Mouse (Mus musculus) forelimb bud, embryonic 11.5 days (tissue): Measurements from ENCODE around the gene Nr5a2.

Source experiments
- DNase-seq: peaks from one replicate; pipeline ENCODE4 v3.0.0-alpha.2; 2012; ENCODE audit warnings: low read depth, low spot score

Nr5a2 gene

DNA sequence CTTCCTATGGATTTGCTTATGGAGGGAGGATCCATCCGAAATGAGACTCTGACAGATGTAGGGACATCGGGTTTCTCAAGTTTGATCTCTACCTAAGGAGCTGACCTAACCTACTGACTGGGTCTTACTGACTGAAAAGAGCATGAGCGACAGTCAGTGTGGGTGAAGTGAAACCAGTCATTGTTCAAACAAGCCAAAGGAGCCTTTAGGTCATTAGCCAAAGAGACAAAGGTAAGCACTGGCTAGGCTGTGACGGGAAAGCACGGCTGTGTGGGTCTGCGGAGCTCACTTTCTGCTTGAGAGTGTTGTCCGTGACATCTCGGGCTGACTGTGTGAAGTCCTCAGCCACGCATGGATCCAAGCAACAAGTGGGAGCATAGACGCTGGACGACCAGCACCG, 50.1 kb downstream of the Nr5a2 start:
- no peak for DNase-seq

DNA sequence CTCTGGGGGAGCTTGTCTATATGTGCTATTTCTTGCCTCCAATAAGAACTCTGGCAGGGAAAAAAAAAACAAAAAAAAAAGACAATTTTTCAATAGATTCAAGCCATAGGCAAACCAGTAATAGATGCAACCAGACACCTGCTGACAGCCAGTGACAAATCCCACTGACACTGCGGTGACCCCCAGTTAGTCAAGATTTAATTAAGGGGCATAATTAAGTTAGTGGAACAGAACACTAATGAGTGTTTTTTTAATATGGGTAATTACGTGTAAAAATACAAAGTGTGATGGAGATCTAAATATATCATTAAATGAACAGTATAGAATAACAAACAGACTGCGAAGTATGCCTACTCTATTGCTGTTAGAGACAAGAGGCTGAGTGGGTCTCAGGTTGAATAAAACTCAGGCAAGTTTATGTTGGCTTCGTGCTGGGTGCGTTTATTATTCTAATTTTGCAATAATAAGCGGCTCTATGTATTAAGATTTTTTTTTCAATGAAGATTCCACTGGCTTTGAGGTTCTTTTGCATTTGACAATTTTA, 50.7 kb downstream of the Nr5a2 start:
- no peak for DNase-seq

DNA sequence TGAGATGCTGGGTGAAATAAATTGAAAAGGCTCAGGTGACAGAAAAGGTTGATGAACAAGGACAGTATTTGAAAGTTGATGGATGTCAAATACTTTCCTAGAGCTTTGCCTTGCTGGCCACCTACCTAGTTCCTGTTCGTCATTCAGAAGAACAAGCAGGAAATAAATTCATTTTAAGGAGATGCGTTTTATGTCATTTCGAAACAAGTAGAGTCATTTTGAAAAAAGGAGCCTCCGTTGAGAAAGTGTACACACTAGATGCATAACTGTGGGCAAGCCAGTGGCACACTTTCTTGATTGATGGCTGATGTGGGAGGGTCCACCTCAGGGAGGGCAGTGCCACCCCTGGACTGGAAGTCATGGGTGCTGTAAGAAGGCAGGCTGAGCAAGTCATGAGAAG, 62.1 kb downstream of the Nr5a2 start:
- DNase-seq, result no peak

DNA sequence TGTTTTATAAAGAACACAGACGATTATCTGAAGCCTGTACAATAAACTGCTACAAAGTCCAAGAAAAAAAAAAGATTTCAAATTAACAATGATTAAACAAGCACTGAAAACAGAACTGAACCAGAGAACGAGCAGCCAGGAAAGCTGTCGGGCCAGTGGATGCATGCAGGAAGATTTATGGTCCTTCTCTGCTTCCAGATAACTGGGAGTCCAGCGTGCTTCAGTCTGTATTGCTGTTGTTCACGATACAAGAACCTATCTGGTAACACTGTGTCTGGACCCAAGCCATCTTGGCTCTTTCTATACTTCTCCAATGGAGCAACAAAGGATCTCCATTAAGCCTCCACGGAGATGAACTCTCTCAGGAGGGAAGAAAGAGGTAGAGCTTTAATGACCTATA, 63.9 kb downstream of the Nr5a2 start:
- no peak for DNase-seq

DNA sequence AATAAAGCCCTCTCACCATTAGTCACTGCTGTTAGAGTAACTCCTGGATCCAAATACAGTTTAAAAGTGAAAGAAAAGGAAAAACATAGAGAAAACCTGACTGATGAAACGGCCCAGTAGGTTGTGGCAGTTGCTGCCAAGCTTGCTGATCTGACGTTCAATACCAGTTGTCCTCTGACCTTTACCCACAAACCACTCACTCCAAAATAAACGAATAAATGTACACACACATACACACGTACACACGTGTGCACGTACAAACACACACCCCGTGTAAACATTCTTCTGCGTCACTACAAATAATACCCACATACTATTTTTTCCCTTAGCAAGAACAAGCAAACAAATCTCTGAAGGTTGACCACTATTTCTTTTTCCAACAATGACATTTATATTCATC, 64.4 kb downstream of the Nr5a2 start:
- no peak for DNase-seq

DNA sequence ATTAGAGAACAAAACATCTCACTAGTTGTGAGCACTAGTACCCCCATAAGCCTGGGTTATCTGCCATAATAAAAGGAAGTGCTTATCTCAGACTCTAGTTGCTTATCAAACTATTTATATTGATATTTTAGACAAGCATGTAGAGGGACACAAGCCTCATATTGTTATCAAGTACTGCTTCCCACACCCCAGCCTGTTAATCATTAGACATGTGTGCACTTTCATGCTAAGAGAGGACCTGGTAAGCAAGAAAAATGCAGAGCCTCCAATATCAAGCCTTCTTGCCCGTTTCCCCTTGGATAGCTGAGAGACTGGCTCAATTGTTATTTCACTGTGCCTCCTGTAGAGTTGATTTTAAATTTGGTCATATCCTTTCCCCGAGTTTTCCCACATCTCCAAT, 65.5 kb downstream of the Nr5a2 start:
- DNase-seq, result no peak

DNA sequence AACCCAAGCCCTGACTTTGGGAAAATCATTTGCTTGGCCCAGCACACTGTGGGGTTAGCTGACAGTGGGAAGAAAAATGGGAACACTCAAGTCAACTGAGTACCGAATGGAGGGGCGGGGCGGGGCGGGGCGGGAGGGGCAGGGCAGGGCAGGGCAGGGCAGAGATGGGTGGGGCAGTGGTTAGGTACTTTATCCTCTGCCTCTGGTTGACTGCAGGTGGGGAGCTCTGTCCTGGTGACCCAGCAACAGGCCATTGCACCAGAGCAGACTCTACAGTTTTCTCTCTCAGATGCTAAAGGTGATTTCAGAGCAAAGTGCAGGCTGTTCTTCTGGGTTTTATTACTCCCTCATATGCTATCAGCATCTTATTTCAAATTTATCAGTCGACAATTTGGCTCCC, 67.1 kb downstream of the Nr5a2 start:
- DNase-seq, result no peak

DNA sequence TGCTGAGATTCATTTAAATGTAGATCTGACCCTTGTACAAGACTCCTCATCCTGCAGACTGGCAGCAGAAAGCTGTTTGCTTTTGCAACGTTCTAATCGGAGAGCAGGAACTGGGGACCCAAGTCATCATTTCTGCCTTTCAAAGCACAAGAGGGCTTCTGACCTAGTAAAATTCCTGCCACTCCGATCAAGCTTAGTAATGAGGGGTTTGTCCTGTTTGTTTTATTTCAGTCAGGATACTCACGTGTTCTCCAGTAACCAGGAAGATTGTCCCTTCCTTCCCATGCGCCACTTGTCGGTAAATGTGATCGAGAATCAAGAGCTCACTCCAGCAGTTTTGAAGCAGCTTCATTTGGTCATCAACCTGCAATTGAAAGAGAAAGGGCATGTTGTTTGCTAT, 69.8 kb downstream of the Nr5a2 start:
- DNase-seq, result no peak

DNA sequence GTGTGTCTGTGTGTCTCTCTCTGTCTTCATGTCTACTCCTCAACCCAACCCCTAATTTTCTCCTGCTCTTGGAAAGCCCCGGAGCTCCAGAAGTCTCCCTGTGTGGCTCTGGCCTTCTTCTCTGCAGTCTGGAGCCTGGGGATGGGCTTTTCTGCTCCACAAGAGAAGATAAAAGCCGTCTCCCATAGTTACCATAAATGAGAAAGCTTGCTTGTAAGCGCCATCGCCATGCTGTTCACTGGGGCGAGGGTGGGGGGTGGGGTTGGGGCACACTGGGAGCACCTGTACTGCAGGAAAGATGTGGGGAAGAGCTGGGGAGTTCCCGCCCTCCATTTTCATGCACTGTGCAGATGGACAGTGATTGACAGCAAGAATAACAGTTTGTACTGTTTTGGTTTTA, 71.5 kb downstream of the Nr5a2 start:
- no peak for DNase-seq

DNA sequence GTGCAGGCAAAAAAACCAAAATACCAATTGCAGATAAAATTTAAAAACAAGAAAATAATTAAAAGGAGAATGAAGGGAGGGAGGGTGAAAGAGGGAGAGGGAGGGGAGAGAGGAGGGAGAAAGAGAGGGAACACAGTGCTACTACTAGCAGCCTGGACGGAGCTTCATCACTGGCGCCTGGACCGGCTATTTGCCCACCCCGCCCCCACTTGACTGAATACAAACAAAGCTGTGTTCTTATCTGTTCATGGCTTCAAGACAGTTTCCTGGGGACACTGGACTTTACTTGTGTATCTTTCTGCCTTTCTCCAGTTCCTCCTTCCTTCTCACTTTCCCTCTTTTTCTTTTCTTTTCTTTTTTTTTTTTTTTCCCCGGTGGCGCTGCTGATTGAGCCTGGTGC, 73.6 kb downstream of the Nr5a2 start:
- no peak for DNase-seq

DNA sequence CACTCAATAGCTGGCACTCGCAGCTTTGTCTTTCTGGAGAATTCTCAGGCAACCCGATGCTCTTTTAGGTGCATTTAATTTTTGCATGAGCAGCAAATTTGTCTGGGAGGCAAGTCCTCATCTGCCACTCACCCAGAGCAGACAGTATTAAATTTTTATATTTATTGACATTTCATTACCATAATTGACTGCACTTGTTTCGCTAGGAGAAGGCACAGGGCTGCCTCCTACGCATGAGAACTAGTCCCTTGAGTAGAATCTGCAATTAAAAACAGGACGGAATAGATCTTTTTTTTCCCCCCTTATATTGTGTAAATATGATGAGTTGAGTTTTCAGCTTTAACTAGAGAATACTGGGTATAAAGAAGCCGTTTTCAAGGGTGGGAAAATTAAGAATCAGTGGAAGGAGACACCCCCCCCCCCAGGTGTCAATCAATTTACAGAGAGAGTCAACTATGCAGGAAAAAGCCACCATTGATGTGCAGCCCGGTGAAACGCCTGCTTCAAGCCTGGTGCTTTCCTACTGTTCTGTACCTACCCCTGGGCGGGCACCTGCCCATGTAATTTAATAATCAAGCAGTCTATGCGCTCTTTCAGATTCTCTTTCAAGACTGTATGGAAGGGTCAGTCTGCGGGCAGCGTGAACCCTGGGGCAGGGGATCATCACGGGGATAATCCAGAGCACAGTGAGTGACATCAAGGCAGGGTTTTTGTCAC, 76.6 kb downstream of the Nr5a2 start:
- DNase-seq, result no peak

DNA sequence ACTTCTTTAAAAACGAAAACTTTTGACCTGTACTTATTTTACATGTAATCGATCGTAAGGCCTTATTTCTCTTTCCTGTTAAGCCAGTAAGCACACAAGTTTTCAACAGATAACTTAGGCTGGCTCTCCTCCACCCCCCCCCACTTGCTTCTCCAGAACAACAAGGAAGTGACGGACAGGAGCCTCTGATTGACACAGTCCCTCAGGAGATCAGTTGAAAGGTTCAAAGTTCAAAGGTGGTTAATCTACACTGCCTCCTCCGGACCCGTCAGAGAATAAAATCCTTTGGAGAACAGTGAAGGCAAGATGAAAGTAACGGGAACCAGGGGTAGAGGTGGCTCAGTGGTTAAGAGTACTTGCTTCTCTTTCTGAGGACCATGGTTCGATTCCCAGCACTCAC, 80.0 kb downstream of the Nr5a2 start:
- DNase-seq, result no peak

DNA sequence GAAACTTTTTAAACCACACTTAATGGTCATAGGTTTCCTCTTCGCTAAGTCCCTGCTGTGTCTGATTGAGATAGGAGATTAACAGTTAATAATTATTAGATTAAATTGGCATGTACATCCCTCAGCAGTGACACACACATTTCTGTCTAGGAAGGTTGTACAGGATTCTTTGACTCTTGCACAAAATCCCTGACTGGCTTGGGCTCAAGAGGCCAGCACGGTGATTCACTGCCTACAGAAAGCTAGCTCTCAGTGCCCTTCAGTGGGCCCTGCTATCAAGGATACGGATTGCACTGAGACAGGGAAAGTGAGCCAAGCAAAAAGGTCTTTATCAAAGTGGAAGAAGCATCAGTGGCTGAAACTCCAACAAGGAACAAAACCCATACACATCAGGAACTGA, 85.2 kb downstream of the Nr5a2 start:
- DNase-seq, result no peak

DNA sequence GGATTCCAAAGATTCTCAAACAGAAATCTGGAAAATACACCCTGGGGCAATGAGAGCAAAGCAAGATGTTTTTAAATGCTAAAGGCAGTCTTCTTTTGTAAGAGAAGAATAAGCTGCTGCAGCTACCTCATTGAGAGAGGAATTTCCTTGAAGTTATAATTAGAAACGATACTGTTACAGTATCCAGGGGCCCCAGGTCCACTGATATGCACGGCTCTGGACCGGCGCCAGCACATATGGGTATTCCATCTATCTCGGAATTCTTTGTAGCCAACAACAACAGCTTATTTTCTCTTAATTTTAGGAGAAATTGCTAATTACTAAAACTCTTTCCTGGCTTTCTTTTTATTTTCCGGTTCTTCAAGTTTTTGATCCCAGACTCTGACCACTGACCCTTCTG, 91.3 kb downstream of the Nr5a2 start:
- DNase-seq, result no peak

DNA sequence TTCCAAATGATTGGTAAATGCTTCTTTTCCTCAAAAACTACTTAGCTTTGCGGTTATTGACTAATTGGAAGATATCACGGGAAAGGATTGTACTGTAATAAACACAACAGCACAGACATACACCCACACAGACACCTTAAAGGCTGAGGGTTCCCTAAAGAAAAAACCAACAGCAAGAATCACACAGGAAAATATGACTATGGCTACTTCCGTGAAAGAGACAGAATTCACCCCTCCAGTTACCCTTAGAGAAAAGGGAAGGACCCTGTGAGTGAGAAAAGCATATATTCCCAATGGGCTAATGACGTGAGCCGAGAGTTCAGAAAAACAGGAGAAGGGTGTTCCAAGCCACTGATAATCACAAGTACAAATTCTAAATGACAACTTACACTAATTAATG, 92.0 kb downstream of the Nr5a2 start:
- no peak for DNase-seq

DNA sequence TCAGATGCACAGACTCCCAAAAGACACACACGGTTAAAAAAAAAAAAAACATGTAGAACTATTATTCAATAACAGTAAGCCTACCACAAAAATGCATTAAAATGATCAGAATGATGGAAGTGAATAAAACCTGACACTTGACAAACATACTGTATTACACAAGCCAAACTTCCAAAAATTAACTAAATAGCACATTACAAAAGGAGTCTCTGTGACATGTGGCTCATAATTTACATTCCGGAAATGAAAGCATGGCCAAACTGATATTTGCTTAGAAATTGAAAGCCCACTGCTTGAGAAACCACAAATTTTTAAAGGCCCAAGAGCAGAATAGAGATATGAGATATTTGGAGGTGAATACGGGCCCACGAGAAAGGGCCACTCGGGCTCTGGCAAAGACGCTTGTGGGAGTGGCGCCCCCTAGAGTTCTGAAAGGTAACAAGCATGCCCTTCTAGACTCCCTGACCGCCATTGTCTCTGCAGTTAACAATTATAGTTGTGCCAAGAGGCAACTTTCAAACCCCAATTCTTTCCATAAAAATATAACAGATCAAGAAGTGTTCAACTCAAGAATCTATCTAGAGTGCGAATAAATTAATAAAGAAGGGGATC, 93.7 kb downstream of the Nr5a2 start:
- DNase-seq, result no peak

DNA sequence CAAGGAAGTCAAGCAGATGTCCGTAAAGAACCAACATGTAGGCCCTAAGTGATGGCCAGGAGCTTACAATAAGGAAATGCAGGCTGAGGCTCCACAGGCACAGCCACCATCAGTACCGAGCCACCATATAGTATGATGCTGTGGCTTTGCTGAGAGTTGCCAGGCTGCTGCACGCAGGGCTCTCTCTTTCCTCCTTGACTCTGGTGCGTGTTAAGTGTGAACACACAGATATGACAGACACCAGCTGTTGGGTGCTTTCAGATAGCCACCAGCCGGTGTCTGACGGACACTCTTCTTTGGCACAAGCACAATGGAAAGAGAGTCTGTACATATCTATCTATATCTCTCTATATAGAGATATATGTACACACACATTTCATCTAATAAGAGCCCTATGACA, 97.0 kb downstream of the Nr5a2 start:
- no peak for DNase-seq

DNA sequence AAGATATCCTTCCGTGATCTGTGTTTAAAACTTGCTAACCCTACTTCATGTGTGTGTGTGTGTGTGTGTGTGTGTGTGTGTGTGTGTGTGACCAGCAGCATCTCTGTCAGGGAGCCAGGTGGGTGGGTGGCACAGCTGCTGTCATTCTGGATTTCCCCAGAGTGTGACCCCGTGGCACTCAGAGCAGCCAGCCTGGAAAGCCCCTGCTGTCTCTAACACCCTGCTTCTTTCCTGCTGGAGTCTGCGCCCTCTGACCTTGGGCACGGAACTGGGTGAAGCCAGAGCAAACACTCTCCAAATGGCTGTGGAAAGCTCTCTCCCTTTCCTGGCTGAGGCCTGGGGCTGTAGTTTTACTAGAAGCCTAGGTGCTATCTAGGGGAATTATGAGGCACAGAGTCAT, 100.8 kb downstream of the Nr5a2 start:
- DNase-seq, result peak; percentile 13

DNA sequence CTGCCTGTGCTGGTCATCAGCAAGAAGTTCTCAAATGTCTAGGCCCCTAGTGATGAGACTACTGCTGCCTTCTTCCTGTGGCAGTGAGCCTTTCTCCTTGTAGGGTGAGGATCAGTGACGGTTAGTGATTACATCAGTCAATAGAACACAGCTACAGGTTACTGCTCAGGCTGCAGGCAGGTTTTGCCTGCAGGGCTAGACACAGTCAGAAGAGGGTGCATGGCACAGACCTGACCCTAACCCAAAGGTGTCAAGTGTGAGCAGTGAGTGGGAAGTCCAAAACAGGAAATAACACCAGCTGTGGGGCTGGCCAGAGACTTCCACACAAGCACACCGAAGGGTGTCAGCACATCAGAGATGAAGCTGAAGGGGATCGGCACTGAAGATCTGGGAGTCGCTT, 101.5 kb downstream of the Nr5a2 start:
- DNase-seq, result no peak

DNA sequence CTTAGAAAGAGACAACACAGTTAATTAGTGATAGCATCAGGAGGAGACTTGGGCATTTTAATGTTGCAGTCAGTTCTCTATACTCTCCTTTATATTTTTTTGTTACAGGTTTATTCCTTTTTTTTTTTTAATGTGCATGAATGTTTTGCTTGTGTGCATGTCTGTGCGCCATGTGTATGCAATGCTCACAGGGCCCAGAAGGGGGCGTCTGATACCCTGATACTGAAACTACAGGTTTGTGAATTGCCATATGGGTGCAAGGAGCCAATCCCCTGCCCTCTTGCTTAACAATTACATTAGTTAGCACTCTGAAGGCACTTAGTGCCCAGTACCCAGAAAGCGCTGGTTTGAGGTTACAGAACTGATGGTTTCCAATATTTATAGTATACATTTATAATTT, 104.1 kb downstream of the Nr5a2 start:
- DNase-seq, result no peak

DNA sequence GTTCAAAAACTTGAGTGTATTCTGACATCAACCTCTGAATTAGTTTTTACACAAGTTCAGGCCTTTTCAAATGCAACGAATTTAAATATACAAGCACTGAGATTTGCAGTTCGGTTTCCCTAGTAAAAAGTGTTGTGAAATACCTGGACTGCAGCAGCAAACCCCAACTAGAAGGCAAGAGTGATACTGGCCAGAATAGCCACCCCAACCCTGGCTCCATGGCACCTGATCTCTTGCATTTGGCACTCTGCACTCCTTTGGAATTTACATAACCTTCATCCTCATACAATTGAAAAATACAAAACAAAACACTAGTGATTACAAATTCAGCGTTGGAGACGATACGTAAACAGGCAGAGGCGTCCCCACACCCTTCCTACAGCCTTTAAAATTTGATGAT, 111.5 kb downstream of the Nr5a2 start:
- no peak for DNase-seq

DNA sequence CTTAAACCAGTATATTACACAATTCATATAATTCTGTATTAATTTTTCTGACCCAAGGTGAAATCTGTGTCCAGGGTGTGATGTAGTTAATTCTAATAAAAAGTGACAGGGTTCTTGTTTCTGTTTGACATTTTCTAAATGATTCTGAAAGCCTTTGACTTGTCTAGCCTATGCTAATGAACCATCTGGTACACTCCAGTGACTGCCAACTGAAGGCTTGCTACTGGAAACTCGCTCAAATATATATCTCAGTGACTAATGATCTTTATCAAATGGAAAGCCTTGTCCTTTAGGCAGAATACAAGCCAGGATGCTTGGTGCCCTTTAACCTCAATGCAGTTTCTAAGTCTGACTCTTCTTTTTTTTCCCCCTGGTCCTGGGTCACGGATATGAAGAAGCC, 114.2 kb downstream of the Nr5a2 start:
- DNase-seq, result no peak

DNA sequence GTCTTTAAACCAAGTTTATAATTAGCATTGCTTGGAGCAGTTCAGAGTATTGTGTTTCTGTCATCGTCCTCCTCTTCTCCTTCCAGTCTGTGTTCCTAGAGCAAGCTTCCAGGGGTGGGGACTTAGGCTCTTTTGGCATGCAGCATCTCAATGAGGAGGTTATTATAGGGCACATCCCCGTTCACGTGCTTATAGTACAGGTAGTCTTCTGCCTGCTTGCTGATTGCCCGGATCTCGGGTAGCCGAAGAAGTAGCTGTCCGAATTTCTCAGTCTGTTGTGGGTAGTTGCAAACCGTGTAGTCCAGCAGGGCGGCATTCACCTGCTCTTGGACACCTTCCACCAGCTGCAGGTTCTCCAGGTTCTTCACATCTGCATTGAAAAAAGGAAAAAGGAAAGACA, 114.9 kb downstream of the Nr5a2 start:
- DNase-seq, result no peak

DNA sequence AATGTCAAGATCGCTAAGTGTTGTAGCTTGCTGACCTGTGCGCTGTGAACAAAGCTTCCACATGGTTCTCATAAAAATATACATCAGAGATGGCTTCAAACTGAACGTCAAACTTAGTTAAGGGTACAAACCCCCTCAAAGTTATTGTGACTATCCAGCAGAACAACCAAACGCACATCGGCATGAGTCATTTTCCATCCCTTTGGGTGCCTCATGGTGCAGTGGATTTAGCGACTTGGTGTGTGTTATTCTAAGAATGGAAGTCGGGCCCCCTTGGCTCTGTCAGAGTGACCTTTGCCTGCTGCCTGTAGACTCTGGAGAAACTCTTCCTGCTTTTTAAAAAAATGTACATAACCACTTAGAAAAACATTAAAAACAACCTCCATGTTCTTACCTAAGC, 119.7 kb downstream of the Nr5a2 start:
- DNase-seq, result no peak
